Mouse (Mus musculus) hindbrain, embryonic 12.5 days (tissue): Measurements from ENCODE around the gene Grm4. TPM values are rescaled to one million over a fixed set of nuclear protein-coding genes. Genes with fewer than 3 reads are reported as not detected.

Experiments
- ATAC-seq: fragments of 200-750 bp; cut with Nextera tagmentation; 2 replicates; pipeline ENCODE4 v1.8.0; 2017; ENCODE audit warnings: moderate TSS enrichment; ENCODE audit not compliant: low FRiP score
- H3K27ac ChIP-seq: fragments of 300-500 bp; sonication (generic); 2 replicates; pipeline ENCODE4 v1.5.1; 2016; ENCODE audit warnings: mild to moderate bottlenecking
- H3K27me3 ChIP-seq: fragments of 300-500 bp; sonication (generic); 2 replicates; pipeline ENCODE4 v1.6.1; 2016; ENCODE audit warnings: mild to moderate bottlenecking
- H3K36me3 ChIP-seq: fragments of 300-500 bp; sonication (generic); 2 replicates; pipeline ENCODE4 v1.6.1; 2016; ENCODE audit warnings: mild to moderate bottlenecking
- H3K4me1 ChIP-seq: fragments of 300-500 bp; sonication (generic); 2 replicates; pipeline ENCODE4 v1.6.1; 2016
- H3K4me2 ChIP-seq: fragments of 300-500 bp; sonication (generic); replicated peaks from 2 replicates; pipeline ENCODE4 v1.6.1; 2016; ENCODE audit warnings: mild to moderate bottlenecking
- H3K4me3 ChIP-seq: fragments of 300-500 bp; sonication (generic); 2 replicates; pipeline ENCODE4 v1.5.1; 2016; ENCODE audit warnings: mild to moderate bottlenecking
- H3K9ac ChIP-seq: fragments of 300-500 bp; sonication (generic); 2 replicates; pipeline ENCODE4 v1.6.1; 2016; ENCODE audit warnings: mild to moderate bottlenecking, moderate library complexity
- H3K9me3 ChIP-seq: fragments of 300-500 bp; sonication (generic); replicated peaks from 2 replicates; pipeline ENCODE4 v1.6.1; 2016; ENCODE audit warnings: mild to moderate bottlenecking
- WGBS: fragments of 180-500 bp; shearing (Covaris S2); methylation state at CpG from one replicate; pipeline ENCODE4 v1.1.7; 2016; 5-methylcytosine and 5-hydroxymethylcytosine counted together
- polyA plus RNA-seq: library from polyadenylated mRNA; unstranded; fragments of >200 nt; fragmentation: Nextera tagmentation; extraction: Ambion mirVana; gene quantifications from 2 replicates; pipeline ENCODE4 v1.2.1, GENCODE M21; 2016

The Grm4 gene
- polyA plus RNA-seq, 1 experiment from 2014 or later, result 4.2 TPM

GRCm38 (mm10) chr17:27557181-27557926, 36.2 kb upstream of the Grm4 start:
- Histone ChIP-seq H3K9ac (peak overlapping the region; percentile 93), H3K36me3 (peaks cover 12% of the 10 kb centered on the region; the same call in 1 of the 2 replicates), H3K4me3 (peak overlapping the region; percentile 89), H3K27me3 (peaks cover 10% of the 10 kb centered on the region; the same call in 1 of the 2 replicates), H3K4me1 (peaks cover 44% of the 10 kb centered on the region), H3K9me3 (no peaks in the 10 kb centered on the region), H3K4me2 (peak overlapping the region; percentile 82), H3K27ac (peak overlapping the region; percentile 95)
- peak; percentile 51 for ATAC-seq
- under 1% methylated on average over 62 of the region's 75 CpGs for WGBS

- peak within 1 kb of the TSS; percentile 95 for H3K27ac ChIP-seq
- H3K4me2 ChIP-seq, result peak within 1 kb of the TSS; percentile 82
- H3K27me3 ChIP-seq, result peaks cover 10% of the 10 kb centered on the region; the same call in 1 of the 2 replicates
- under 1% methylated on average over 79 of the region's 79 CpGs for WGBS
- ATAC-seq, result peak; percentile 81
- peaks cover 7% of the 10 kb centered on the region; the same call in 1 of the 2 replicates for H3K36me3 ChIP-seq
- H3K4me3 ChIP-seq, result peak within 1 kb of the TSS; percentile 89
- no peaks in the 10 kb centered on the region for H3K9me3 ChIP-seq
- peaks cover 39% of the 10 kb centered on the region for H3K4me1 ChIP-seq
- H3K9ac ChIP-seq, result peak within 1 kb of the TSS; percentile 93
These were observed 35.3 kb upstream of the Grm4 start, which contains the start of gene Hmga1 for GRCm38 (mm10) chr17:27556315-27557011. Gene Hmga1, plus strand, starts transcription at chr17:27556497.

DNA sequence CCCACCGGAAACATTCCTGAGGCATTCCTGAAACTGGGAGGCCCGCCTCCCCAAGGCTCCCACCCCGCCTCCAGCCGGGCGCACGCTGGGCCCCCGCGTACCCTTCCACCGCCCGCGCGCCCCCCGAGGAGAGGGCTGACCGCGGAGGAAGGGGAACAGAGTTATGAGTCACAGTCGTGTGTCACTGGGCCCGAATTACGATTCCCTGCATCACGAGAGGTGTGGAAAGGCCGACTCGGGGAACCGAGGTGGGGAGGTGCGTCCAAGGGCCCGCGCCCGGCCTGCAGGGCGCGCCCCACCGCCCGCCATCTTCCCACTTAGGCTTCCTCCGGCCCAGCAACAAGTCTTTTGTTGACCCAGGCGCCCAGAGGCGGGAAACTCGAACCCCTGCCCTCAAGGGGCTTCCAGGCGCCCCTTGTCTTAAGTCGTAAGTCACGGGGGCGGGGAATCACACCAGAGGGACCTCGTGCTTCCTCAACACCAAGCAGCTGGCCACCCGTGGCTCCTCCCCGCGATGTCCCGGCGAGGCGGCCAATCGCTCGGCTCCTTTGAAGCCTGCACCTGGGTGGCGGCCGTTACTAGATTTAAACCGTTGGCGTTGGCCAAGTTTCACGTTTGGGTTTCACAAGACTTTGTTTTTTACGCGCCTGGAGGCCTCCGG, 34.4 kb upstream of the Grm4 start:
- H3K36me3 ChIP-seq, result 0 out of 2 replicates have a peak, but pooled peaks cover under 1% of the 10 kb centered on the region
- peaks cover 39% of the 10 kb centered on the region for H3K4me1 ChIP-seq
- peak overlapping the region; percentile 59 for H3K9ac ChIP-seq
- peaks cover 10% of the 10 kb centered on the region; the same call in 1 of the 2 replicates for H3K27me3 ChIP-seq
- under 1% methylated on average over 55 of the region's 55 CpGs for WGBS
- H3K9me3 ChIP-seq, result no peaks in the 10 kb centered on the region
- H3K4me2 ChIP-seq, result peak overlapping the region; percentile 82
- peak overlapping the region; percentile 89 for H3K4me3 ChIP-seq
- H3K27ac ChIP-seq, result peak overlapping the region; percentile 95
- peak; percentile 26 for ATAC-seq

- ATAC-seq, result no peak
- Histone ChIP-seq H3K4me3 (peak overlapping the region; percentile 89), H3K27me3 (peaks cover 10% of the 10 kb centered on the region; the same call in 1 of the 2 replicates), H3K27ac (peak overlapping the region; percentile 95), H3K9ac (peak overlapping the region; percentile 59), H3K36me3 (no peaks in the 10 kb centered on the region), H3K4me1 (peaks cover 38% of the 10 kb centered on the region), H3K9me3 (no peaks in the 10 kb centered on the region), H3K4me2 (peak overlapping the region; percentile 82)
- WGBS, result 1% methylated on average over 38 of the region's 39 CpGs
These were observed 33.9 kb upstream of the Grm4 start for GRCm38 (mm10) chr17:27555075-27555511.

GRCm38 (mm10) chr17:27554062-27554960, 33.1 kb upstream of the Grm4 start:
- H3K27ac ChIP-seq, result peak overlapping the region; percentile 95
- no peak for ATAC-seq
- peaks cover 42% of the 10 kb centered on the region for H3K4me1 ChIP-seq
- peak overlapping the region; percentile 59 for H3K9ac ChIP-seq
- peak overlapping the region; percentile 89; the same call in 1 of the 2 replicates for H3K4me3 ChIP-seq
- no peaks in the 10 kb centered on the region for H3K9me3 ChIP-seq
- H3K27me3 ChIP-seq, result peaks cover 10% of the 10 kb centered on the region; the same call in 1 of the 2 replicates
- no peaks in the 10 kb centered on the region for H3K36me3 ChIP-seq
- WGBS, result 40% methylated on average over 20 of the region's 20 CpGs
- peak overlapping the region; percentile 82 for H3K4me2 ChIP-seq

DNA sequence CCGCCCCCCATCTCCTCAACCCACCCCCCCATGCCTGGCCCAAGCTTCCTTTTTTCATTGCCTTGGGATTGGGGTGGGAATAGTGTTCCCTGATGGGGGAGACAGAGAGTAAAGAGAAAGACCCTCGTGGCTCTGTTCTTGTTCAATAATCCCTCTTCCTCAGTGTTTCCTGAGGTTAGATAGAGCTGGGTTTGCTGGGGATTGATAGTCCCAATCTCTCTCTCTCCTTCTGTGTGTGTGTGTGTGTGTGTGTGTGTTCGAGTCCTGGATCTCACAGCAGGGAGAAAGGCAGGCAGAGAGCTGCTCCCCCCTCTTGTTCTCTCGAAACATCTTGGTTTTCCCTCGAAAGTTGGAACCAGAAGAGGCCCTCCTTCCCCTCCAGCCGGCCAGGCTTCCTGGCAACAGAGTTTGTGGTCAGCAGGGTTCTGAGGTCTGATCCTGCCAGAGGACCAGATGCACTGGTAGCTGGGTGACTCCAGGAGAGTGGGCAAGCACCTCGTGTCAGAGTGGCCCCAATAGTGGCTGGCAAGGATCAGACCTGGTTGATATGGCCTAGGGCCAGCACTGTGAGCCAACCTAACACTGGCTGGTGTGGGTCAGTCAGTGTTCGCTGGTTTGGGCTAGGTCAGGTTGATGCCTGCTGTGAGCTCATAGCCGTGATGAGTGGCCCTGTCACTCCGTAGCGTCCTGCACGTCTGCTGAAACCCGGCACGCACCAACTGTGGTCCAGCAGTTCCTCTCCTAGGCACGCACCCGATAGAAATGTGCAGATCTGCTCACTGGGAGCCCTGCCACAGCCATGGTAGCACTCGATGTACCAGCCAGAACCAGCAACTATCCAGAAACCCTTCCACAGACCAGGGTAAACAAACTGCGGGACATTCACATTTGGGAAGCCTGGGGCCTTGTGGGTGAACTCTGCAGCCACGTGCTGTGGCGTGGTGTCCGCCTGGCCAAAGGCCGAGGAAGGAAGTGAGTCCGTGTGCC, 31.3 kb upstream of the Grm4 start:
- ATAC-seq, result no peak
- Histone ChIP-seq H3K27me3 (peaks cover 10% of the 10 kb centered on the region; the same call in 1 of the 2 replicates), H3K4me2 (no peak overlapping the region), H3K9me3 (no peaks in the 10 kb centered on the region), H3K36me3 (no peaks in the 10 kb centered on the region), H3K27ac (no peak overlapping the region), H3K9ac (no peak overlapping the region), H3K4me1 (peaks cover 33% of the 10 kb centered on the region), H3K4me3 (no peak overlapping the region)
- WGBS, result 77% methylated on average over 23 of the region's 23 CpGs

DNA sequence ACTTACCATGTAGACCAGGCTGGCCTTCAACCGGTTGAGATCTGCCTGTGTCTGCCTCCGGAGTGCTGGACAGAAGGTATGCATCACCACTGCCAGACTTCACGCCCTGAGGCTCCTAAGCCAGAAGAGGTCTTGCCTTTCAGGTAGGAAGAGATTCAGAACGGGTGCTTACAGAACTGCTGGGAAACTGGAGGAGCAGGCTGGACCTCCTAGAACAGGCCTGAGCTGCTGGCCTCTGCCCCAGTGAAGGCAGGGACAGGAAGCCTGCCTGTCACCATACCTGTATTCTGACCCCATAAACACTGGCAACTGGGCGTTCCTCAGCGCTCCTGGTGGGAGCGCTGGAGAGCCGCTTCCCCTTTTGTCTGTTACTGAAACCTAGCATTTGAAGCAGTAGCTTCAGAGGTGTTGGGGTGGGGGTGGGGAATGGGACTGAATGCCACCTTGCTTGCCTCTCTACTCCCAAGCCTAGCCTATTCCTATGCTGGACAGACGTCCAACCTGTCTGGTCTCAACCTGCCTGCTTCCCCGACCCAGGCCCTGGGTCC, 30.3 kb upstream of the Grm4 start:
- Histone ChIP-seq H3K9ac (no peak overlapping the region), H3K27me3 (peaks cover 10% of the 10 kb centered on the region; the same call in 1 of the 2 replicates), H3K36me3 (no peaks in the 10 kb centered on the region), H3K9me3 (no peaks in the 10 kb centered on the region), H3K27ac (no peak overlapping the region), H3K4me1 (peaks cover 30% of the 10 kb centered on the region), H3K4me2 (no peak overlapping the region), H3K4me3 (no peak overlapping the region)
- ATAC-seq, result no peak
- 61% methylated on average over 10 of the region's 10 CpGs for WGBS

GRCm38 (mm10) chr17:27549234-27549633, 28.0 kb upstream of the Grm4 start:
- H3K27me3 ChIP-seq, result peaks cover 3% of the 10 kb centered on the region; the same call in 1 of the 2 replicates
- no peak overlapping the region for H3K27ac ChIP-seq
- peak; percentile 39; the same call in 1 of the 2 replicates for ATAC-seq
- WGBS, result 40% methylated on average over 8 of the region's 8 CpGs
- no peaks in the 10 kb centered on the region for H3K36me3 ChIP-seq
- peak overlapping the region; percentile 15; the same call in 1 of the 2 replicates for H3K9ac ChIP-seq
- 0 out of 2 replicates have a peak overlapping the region, but pooled peaks have one; percentile 2 for H3K4me2 ChIP-seq
- no peak overlapping the region for H3K4me3 ChIP-seq
- no peaks in the 10 kb centered on the region for H3K9me3 ChIP-seq
- peaks cover 16% of the 10 kb centered on the region for H3K4me1 ChIP-seq

DNA sequence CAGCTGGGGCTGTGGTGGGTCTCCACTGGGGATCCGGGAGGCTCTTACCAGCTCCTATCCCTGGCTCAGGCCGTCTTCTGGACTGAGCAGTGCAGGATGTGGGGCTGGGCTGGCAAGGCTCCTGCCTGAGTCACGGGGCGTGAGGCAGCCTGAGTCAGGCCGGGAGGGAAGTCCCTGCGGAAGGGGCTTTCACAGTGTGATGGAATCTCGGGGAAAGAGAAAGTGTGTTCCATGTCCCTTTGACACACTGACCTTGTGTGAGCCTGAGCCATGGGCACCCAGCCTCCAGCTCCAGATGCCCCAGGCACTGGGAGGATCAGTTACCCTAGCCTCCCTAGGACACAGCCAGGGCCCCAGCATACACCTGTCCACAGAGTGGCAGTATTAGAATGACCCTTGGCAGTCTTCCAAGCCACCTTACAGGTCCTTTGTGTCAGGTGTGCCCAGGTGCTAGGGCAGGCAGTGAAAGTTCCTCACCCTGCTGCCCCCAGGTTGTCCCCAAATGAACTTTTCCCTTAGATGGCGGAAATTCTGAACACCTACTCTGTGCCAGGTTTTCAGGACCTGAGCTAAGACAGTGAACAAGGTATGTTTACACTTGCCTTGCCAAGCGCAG, 26.2 kb upstream of the Grm4 start:
- H3K9ac ChIP-seq, result no peak overlapping the region
- ATAC-seq, result no peak
- peaks cover 16% of the 10 kb centered on the region for H3K4me1 ChIP-seq
- no peaks in the 10 kb centered on the region for H3K27me3 ChIP-seq
- no peaks in the 10 kb centered on the region for H3K9me3 ChIP-seq
- WGBS, result 70% methylated on average over 9 of the region's 9 CpGs
- H3K4me3 ChIP-seq, result no peak overlapping the region
- H3K36me3 ChIP-seq, result no peaks in the 10 kb centered on the region
- no peak overlapping the region for H3K27ac ChIP-seq
- no peak overlapping the region for H3K4me2 ChIP-seq

GRCm38 (mm10) chr17:27546574-27547085, 25.4 kb upstream of the Grm4 start:
- no peaks in the 10 kb centered on the region for H3K27me3 ChIP-seq
- H3K4me1 ChIP-seq, result peaks cover 16% of the 10 kb centered on the region
- WGBS, result 71% methylated on average over 7 of the region's 7 CpGs
- no peak overlapping the region for H3K9ac ChIP-seq
- H3K4me2 ChIP-seq, result no peak overlapping the region
- H3K4me3 ChIP-seq, result no peak overlapping the region
- no peak for ATAC-seq
- H3K27ac ChIP-seq, result no peak overlapping the region
- no peaks in the 10 kb centered on the region for H3K9me3 ChIP-seq
- H3K36me3 ChIP-seq, result no peaks in the 10 kb centered on the region
